Mouse (Mus musculus) forebrain, embryonic 16.5 days (tissue): ENCODE measurements around the gene Crtc1. TPM values are rescaled to one million over a fixed set of nuclear protein-coding genes. Genes with fewer than 3 reads are reported as not detected.

Source experiments
- ATAC-seq: fragments of 200-750 bp; cut with Nextera tagmentation; 2 replicates; pipeline ENCODE4 v1.8.0; 2017; ENCODE audit warnings: mild to moderate bottlenecking, moderate library complexity
- H3K27ac ChIP-seq: fragments of 300-500 bp; sonication (generic); 2 replicates; pipeline ENCODE4 v1.5.1; 2014; ENCODE audit warnings: low read length, control low read depth
- H3K27me3 ChIP-seq: fragments of 300-500 bp; sonication (generic); replicated peaks from 2 replicates; pipeline ENCODE4 v1.6.1; 2014; ENCODE audit warnings: low read length; ENCODE audit not compliant: control insufficient read depth, insufficient read depth
- H3K36me3 ChIP-seq: fragments of 300-500 bp; sonication (generic); 2 replicates; pipeline ENCODE4 v1.6.1; 2014; ENCODE audit not compliant: control insufficient read depth, insufficient read depth
- H3K4me1 ChIP-seq: fragments of 300-500 bp; sonication (generic); replicated peaks from 2 replicates; pipeline ENCODE4 v1.6.1; 2014; ENCODE audit warnings: low read length; ENCODE audit not compliant: control insufficient read depth, insufficient read depth
- H3K4me2 ChIP-seq: fragments of 300-500 bp; sonication (generic); 2 replicates; pipeline ENCODE4 v1.6.1; 2014; ENCODE audit warnings: mild to moderate bottlenecking, low read length, control low read depth
- H3K4me3 ChIP-seq: fragments of 300-500 bp; sonication (generic); replicated peaks from 2 replicates; pipeline ENCODE4 v1.5.1; 2014; ENCODE audit warnings: mild to moderate bottlenecking, low read length, control low read depth
- H3K9ac ChIP-seq: fragments of 300-500 bp; sonication (generic); replicated peaks from 2 replicates; pipeline ENCODE4 v1.6.1; 2014; ENCODE audit warnings: low read depth, low read length, control low read depth
- H3K9me3 ChIP-seq: fragments of 300-500 bp; sonication (generic); 2 replicates; pipeline ENCODE4 v1.6.1; 2016; ENCODE audit warnings: low read length; ENCODE audit not compliant: control insufficient read depth
- WGBS: fragments of 180-500 bp; shearing (Covaris S2); extraction: QIAGEN DNeasy Blood & Tissue Kit; methylation state at CpG from one replicate; pipeline ENCODE4 v1.1.7; 2014; 5-methylcytosine and 5-hydroxymethylcytosine counted together
- polyA plus RNA-seq: library from polyadenylated mRNA; unstranded; fragments of >200 nt; fragmentation: Nextera tagmentation; extraction: Ambion mirVana; gene quantifications from 2 replicates; pipeline ENCODE4 v1.2.1, GENCODE M21; 2015

Gene Crtc1
- polyA plus RNA-seq, 1 experiment from 2014 or later, result 51.0 TPM

DNA sequence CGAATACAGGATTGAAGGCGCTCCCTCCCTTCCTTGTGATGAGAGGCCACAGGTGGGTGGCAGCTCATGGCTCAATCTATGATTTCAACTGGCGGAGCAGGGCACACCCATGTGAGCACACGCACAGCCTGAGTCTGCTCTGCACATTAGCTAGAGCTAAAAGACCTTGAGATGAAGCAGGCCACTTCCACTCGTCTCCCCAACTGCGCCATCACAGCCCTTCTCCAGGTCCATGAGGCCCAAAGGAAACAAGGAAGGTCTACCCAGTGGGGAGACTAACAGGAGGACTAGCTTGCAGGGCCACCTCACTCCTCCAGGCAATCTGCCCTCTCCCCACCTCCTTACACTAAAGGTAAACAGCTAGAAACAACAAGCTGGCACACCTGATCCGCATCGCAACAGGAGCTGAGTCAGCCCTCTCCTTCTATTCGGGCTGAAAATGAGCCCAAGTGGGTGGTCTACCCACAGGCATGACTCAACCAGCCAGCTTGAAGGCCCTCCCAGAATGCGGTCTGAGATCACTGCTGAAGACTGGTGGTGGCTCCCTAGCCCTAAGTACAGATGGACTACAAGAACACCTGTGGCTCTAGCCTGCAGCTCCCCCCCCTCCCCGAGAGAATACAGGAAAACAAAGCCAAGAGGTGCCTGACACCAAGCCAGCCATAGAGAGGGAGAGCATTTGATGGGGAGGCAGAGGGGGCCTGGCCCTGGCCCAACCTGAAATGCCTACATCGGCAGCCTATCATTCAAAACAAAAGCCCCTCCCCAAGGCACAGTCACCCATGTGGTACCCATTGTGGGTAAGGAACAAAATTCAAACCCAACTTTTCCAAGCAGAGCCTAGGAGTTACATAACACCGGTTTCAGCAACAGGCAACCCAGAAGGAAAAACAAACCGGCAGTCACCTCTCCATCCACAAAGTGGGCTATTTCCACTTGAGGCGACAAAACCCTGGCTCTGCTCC, 88.1 kb downstream of the Crtc1 start:
- H3K4me2 ChIP-seq, result peak overlapping the region; percentile 94
- no peak for ATAC-seq
- H3K9me3 ChIP-seq, result no peaks in the 10 kb centered on the region
- H3K4me3 ChIP-seq, result peak overlapping the region; percentile 99
- H3K27me3 ChIP-seq, result no peaks in the 10 kb centered on the region
- H3K4me1 ChIP-seq, result peaks cover 33% of the 10 kb centered on the region
- H3K9ac ChIP-seq, result peak overlapping the region; percentile 80
- 46% methylated on average over 15 of the region's 15 CpGs for WGBS
- no peaks in the 10 kb centered on the region for H3K36me3 ChIP-seq
- H3K27ac ChIP-seq, result no peak overlapping the region

DNA sequence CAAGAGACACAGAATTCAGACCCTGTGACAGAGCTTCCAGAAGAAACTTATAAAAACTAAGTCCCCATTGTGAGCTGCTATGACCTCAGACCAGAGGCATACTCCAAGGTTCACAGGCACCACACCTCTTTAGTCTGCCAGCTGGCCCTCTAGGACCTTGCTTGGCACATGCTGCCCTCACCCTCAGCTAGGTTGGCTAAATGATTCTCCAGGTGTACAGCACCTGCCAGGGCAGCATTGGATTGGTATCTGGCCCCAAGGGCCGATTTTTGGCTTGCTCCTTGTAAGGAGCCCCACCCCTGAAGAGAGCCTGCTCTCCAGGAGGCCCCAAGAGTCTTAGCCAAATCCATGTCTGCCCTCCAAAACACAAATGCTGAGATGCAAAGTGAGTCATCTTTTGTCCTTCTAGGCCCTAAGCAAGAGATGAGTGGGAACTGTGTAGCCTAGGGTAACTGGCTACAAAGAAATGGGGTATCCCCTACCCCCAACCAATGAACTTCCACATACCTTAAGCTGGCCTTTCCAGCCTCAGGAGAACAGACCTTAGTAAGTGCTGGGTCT, 91.4 kb downstream of the Crtc1 start:
- H3K4me3 ChIP-seq, result no peak overlapping the region
- H3K9me3 ChIP-seq, result no peaks in the 10 kb centered on the region
- H3K27me3 ChIP-seq, result no peaks in the 10 kb centered on the region
- no peaks in the 10 kb centered on the region; the same call in 1 of the 2 replicates for H3K36me3 ChIP-seq
- peaks cover 29% of the 10 kb centered on the region for H3K4me1 ChIP-seq
- no peak overlapping the region for H3K9ac ChIP-seq
- H3K27ac ChIP-seq, result no peak overlapping the region
- H3K4me2 ChIP-seq, result no peak overlapping the region
- 89% methylated on average over 1 of the region's 1 CpGs for WGBS
- no peak for ATAC-seq

DNA sequence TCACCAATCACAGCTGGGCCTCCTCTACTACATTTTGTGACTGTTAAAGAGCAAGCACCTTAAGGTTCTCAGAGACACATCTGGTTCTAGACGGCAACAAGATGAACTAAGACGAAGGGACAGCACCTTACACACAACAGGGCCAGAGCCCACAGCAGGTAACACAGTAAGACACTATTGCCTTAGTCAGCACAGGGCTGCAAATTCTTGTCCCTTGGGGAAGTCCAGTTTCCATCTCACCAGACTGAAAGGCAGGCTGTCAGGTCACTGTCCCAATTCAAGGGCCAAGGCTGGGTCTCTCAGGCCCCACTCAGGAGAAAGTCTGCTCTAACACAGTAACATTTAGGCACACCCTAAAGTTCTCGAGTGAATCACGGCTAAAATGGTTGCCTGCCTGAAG, 91.9 kb downstream of the Crtc1 start:
- Histone ChIP-seq H3K9me3 (no peaks in the 10 kb centered on the region), H3K27ac (no peak overlapping the region), H3K4me3 (no peak overlapping the region), H3K27me3 (no peaks in the 10 kb centered on the region), H3K4me2 (no peak overlapping the region), H3K36me3 (no peaks in the 10 kb centered on the region; the same call in 1 of the 2 replicates), H3K9ac (no peak overlapping the region), H3K4me1 (peaks cover 34% of the 10 kb centered on the region)
- WGBS, result 91% methylated on average over 4 of the region's 4 CpGs
- no peak for ATAC-seq

DNA sequence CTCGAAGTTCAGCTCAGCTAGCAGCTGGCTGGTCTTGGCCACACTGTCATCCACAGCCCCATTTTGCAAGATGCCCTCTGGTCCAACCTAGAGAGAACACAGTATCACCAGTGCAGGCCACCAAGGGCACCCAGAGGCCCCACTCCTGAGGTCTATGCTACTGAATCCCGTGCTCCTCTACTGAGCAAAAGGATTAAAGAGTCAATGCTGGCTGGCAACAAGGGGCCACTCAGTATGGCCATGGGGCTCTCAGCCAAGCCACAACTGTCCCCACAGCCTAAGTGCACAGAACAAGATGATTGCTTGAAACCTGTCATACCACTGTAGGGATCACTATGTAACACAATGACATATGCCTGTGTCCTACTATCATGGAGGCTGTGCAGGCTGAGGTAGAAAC, 95.1 kb downstream of the Crtc1 start:
- H3K9me3 ChIP-seq, result no peaks in the 10 kb centered on the region
- no peak overlapping the region for H3K9ac ChIP-seq
- no peak overlapping the region for H3K4me3 ChIP-seq
- 84% methylated on average over 2 of the region's 2 CpGs for WGBS
- H3K27me3 ChIP-seq, result no peaks in the 10 kb centered on the region
- peaks cover 10% of the 10 kb centered on the region for H3K36me3 ChIP-seq
- H3K4me2 ChIP-seq, result no peak overlapping the region
- no peak overlapping the region for H3K27ac ChIP-seq
- peaks cover 12% of the 10 kb centered on the region for H3K4me1 ChIP-seq
- ATAC-seq, result no peak

DNA sequence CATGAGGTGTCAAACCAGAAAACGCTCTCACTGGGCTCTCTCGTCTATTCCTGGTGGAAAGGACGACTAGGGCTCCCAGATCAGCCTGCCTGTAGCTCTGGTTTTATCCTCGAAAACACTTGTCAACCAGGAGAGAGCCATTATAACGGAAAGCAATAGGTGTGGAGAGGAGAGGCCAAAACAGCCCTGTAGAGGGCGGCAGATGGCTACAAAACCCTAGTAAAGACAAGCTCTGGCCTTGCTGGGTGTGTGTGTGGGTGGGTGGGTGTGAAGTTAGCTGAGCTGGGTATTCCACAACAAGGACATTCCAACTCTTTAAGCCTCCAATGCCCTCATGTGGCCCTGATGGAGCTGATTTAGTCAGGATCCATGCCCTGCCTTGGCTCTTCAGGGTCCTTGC, 95.7 kb downstream of the Crtc1 start:
- peak; percentile 70; the same call in 1 of the 2 replicates for ATAC-seq
- no peak overlapping the region for H3K27ac ChIP-seq

DNA sequence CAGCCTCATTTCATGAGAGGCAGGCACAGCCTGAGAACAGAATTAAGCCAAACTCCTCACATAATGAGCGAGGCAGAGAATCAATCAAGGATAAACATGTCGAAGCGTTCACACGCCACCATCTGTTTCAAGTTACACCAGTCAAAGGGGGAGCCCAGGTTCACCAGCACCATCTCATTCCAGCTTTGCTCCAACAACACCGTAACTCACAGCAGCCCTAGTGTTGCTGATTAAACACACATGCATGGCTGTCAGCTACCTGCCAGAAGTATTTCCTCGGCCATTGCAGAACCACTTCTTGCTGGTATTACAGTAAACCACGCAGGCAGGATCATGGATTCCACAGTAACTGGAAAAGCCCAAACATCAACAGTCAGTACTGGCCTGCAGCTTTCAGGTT, 96.3 kb downstream of the Crtc1 start:
- H3K36me3 ChIP-seq, result peaks cover 20% of the 10 kb centered on the region

More for the DNA sequence above, 95.7 kb downstream of the Crtc1 start:
- 62% methylated on average over 6 of the region's 6 CpGs for whole genome bisulfite sequencing
- no peak overlapping the region for H3K4me2 ChIP-seq
- no peaks in the 10 kb centered on the region for H3K9me3 ChIP-seq
- no peak overlapping the region for H3K4me3 ChIP-seq
- peaks cover 15% of the 10 kb centered on the region for H3K36me3 ChIP-seq
- H3K4me1 ChIP-seq, result peaks cover 12% of the 10 kb centered on the region
- H3K9ac ChIP-seq, result no peak overlapping the region
- H3K27me3 ChIP-seq, result no peaks in the 10 kb centered on the region

DNA sequence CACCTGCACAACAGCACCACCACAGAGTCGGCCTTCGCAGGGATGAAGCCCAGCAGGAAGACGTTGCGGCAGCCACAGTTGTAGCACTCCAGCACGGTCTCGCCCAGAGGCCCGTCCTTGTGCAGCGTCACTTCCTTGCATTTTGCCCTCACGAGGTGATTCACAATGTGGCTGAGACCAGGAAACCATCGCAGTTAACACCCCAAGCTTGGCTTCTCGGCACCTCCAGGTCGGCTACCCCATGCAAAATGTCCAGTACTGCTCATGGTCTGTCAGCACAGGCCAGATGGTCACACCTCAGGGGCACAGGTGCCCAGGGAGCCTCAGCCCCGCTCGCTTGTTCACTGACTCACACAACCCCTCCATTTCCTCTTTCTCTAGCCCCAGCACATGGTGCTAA, 97.4 kb downstream of the Crtc1 start:
- Histone ChIP-seq H3K36me3 (peaks cover 28% of the 10 kb centered on the region), H3K27ac (no peak overlapping the region), H3K4me3 (no peak overlapping the region), H3K9me3 (no peaks in the 10 kb centered on the region), H3K9ac (no peak overlapping the region), H3K27me3 (no peaks in the 10 kb centered on the region), H3K4me2 (no peak overlapping the region), H3K4me1 (peaks cover 9% of the 10 kb centered on the region)
- 95% methylated on average over 14 of the region's 14 CpGs for WGBS
- no peak for ATAC-seq

More for the DNA sequence above, 96.3 kb downstream of the Crtc1 start:
- ATAC-seq, result no peak
- H3K27ac ChIP-seq, result no peak overlapping the region
- H3K4me1 ChIP-seq, result peaks cover 9% of the 10 kb centered on the region
- no peaks in the 10 kb centered on the region for H3K27me3 ChIP-seq
- no peak overlapping the region for H3K9ac ChIP-seq
- WGBS, result 68% methylated on average over 7 of the region's 7 CpGs
- H3K9me3 ChIP-seq, result no peaks in the 10 kb centered on the region
- no peak overlapping the region for H3K4me2 ChIP-seq
- H3K4me3 ChIP-seq, result no peak overlapping the region

DNA sequence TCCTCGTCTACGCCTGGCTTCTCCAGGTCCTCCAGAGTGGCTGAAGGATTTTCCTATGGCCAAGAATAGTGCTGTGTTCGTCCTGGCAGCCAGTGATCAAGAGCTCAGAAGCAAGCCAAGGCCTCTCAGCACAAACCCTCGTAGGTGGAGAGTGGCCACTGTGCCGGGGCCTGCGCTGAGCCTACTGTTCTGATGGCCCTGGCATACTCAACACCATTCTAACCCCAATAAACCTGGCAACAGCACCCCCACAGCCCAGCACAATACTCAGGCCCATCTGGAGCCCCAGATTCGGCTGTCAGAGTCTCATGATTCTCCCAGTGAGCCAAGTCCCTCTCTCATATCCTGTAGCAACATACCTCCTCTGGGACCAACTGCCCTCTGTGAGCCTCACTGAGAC, 98.7 kb downstream of the Crtc1 start:
- peaks cover 39% of the 10 kb centered on the region for H3K36me3 ChIP-seq
- WGBS, result 89% methylated on average over 7 of the region's 7 CpGs
- peaks cover 9% of the 10 kb centered on the region for H3K4me1 ChIP-seq
- H3K9me3 ChIP-seq, result no peaks in the 10 kb centered on the region
- no peak overlapping the region for H3K9ac ChIP-seq
- no peak overlapping the region for H3K4me3 ChIP-seq
- H3K27me3 ChIP-seq, result no peaks in the 10 kb centered on the region
- ATAC-seq, result no peak
- no peak overlapping the region for H3K4me2 ChIP-seq
- H3K27ac ChIP-seq, result no peak overlapping the region

DNA sequence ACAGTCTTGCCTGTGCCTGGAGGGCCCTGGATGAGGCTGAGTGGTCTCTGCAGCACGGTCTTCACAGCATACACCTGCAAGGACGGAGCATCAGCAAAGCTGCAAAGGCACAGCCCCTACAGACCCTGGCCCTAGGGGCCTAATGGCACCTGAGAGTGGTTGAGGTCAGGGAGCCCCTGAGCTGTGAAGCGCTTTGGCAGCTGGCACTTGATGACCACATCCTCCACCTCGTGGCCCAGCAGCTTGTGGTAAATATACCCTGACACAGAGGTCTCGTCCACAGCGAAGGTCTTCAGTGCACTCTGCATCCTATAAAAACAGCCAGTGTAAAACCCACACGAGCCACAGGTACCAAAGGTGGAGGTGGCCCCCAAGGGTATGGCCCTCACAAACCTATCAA, 100.4 kb downstream of the Crtc1 start:
- Histone ChIP-seq H3K4me2 (no peak overlapping the region), H3K9ac (no peak overlapping the region), H3K4me1 (peaks cover 9% of the 10 kb centered on the region), H3K27ac (no peak overlapping the region), H3K9me3 (no peaks in the 10 kb centered on the region), H3K36me3 (peaks cover 55% of the 10 kb centered on the region), H3K4me3 (no peak overlapping the region), H3K27me3 (no peaks in the 10 kb centered on the region)
- no peak for ATAC-seq
- WGBS, result 90% methylated on average over 7 of the region's 7 CpGs
